ENCODE assay signal across 8 mouse cellular contexts in genomic region chr1:161968589-161969407, GRCm38 (mm10). TPM values are rescaled to one million over a fixed set of nuclear protein-coding genes. Genes with fewer than 3 reads are reported as not detected.
DNase-seq lines count a peak whose midpoint lies in the region; ATAC-seq and TF ChIP-seq lines count a peak whose summit lies in the region.

Gene Pigc, plus strand, starts transcription at chr1:161969186.

- no peaks in the 10 kb centered on the region for H3K27me3 ChIP-seq in embryonic facial prominence, embryonic 13.5 days
- no peaks in the 10 kb centered on the region for H3K27me3 ChIP-seq in kidney, adult 2 months (replicated peaks; ENCODE audit: control insufficient read depth, insufficient read depth, low read length)
- no peaks in the 10 kb centered on the region for H3K27me3 ChIP-seq in limb, embryonic 12.5 days
- H3K27me3 ChIP-seq in midbrain, embryonic 15.5 days (replicated peaks): no peaks in the 10 kb centered on the region; the same call in 1 of the 2 replicates
- peaks cover 1% of the 10 kb centered on the region; the same call in 1 of the 2 replicates for H3K27me3 ChIP-seq in spleen, adult 2 months (ENCODE audit: control insufficient read depth, insufficient read depth, low read length)

- H3K4me1 ChIP-seq in embryonic facial prominence, embryonic 13.5 days: peaks cover 21% of the 10 kb centered on the region
- no peaks in the 10 kb centered on the region; the same call in 1 of the 2 replicates for H3K4me1 ChIP-seq in kidney, adult 2 months (ENCODE audit: control insufficient read depth, insufficient read depth, low read length)
- peaks cover 24% of the 10 kb centered on the region for H3K4me1 ChIP-seq in limb, embryonic 12.5 days (replicated peaks)
- peaks cover 17% of the 10 kb centered on the region for H3K4me1 ChIP-seq in midbrain, embryonic 15.5 days
- no peaks in the 10 kb centered on the region for H3K4me1 ChIP-seq in spleen, adult 2 months (ENCODE audit: control insufficient read depth, insufficient read depth, insufficient read length)

- H3K4me3 ChIP-seq in embryonic facial prominence, embryonic 13.5 days: peak within 1 kb of the TSS; percentile 68
- peak within 1 kb of the TSS; percentile 88 for H3K4me3 ChIP-seq in kidney, adult 2 months (ENCODE audit: insufficient read depth, low read depth, low read length)
- peak within 1 kb of the TSS; percentile 69 for H3K4me3 ChIP-seq in limb, embryonic 12.5 days (replicated peaks)
- peak within 1 kb of the TSS; percentile 81 for H3K4me3 ChIP-seq in midbrain, embryonic 15.5 days
- H3K4me3 ChIP-seq in spleen, adult 2 months (ENCODE audit: extremely low read depth, insufficient read depth, insufficient read length): peak within 1 kb of the TSS; percentile 96

- peak within 1 kb of the TSS; percentile 85 for H3K9ac ChIP-seq in embryonic facial prominence, embryonic 13.5 days
- peak within 1 kb of the TSS; percentile 80 for H3K9ac ChIP-seq in limb, embryonic 12.5 days (replicated peaks)
- peak within 1 kb of the TSS; percentile 67 for H3K9ac ChIP-seq in midbrain, embryonic 15.5 days

- WGBS in embryonic facial prominence, embryonic 13.5 days: 3% methylated on average over 38 of the region's 38 CpGs
- 2% methylated on average over 38 of the region's 38 CpGs for WGBS in kidney, adult 2 months
- 4% methylated on average over 38 of the region's 38 CpGs for WGBS in limb, embryonic 12.5 days
- 4% methylated on average over 38 of the region's 38 CpGs for WGBS in midbrain, embryonic 15.5 days
- 5% methylated on average over 38 of the region's 38 CpGs for WGBS in spleen, adult 2 months

- H3K27ac ChIP-seq in embryonic facial prominence, embryonic 13.5 days: peak within 1 kb of the TSS; percentile 80
- H3K27ac ChIP-seq in kidney, adult 2 months (ENCODE audit: insufficient read depth, low read depth, low read length): peak within 1 kb of the TSS; percentile 44; the same call in 1 of the 2 replicates
- H3K27ac ChIP-seq in limb, embryonic 12.5 days: peak within 1 kb of the TSS; percentile 88
- peak within 1 kb of the TSS; percentile 81 for H3K27ac ChIP-seq in midbrain, embryonic 15.5 days
- H3K27ac ChIP-seq in spleen, adult 2 months (ENCODE audit: insufficient read depth, low read length): peak within 1 kb of the TSS; percentile 83

- peak; percentile 95 for DNase-seq in 3134 (ENCODE audit: extremely low read depth, insufficient read length, low spot score)
- DNase-seq in adrenal gland, postnatal 36 days: peak; percentile 94 to 96
- peak; percentile 96 for DNase-seq in heart, adult 18-20 months
- peak; percentile 97 for DNase-seq in kidney, adult 2 months
- DNase-seq in spleen, adult 2 months (ENCODE audit: low read depth in 1 of 2, low spot score in 2 of 2): peak; percentile 71 to 79

- H3K36me3 ChIP-seq in embryonic facial prominence, embryonic 13.5 days: peaks cover 13% of the 10 kb centered on the region
- H3K36me3 ChIP-seq in kidney, adult 2 months (ENCODE audit: control insufficient read depth, insufficient read depth, low read length): no peaks in the 10 kb centered on the region
- peaks cover 13% of the 10 kb centered on the region for H3K36me3 ChIP-seq in limb, embryonic 12.5 days
- no peaks in the 10 kb centered on the region for H3K36me3 ChIP-seq in midbrain, embryonic 15.5 days (replicated peaks)
- no peaks in the 10 kb centered on the region for H3K36me3 ChIP-seq in spleen, adult 2 months (ENCODE audit: control insufficient read depth, insufficient read depth, low read length)

- peak; percentile 91 for ATAC-seq in embryonic facial prominence, embryonic 13.5 days (ENCODE audit: insufficient number of reproducible peaks, insufficient read depth, low FRiP score, low TSS enrichment, low read depth)
- ATAC-seq in limb, embryonic 12.5 days (ENCODE audit: insufficient number of reproducible peaks, insufficient read depth, low FRiP score, low TSS enrichment, low read depth): peak; percentile 95
- peak; percentile 100 for ATAC-seq in midbrain, embryonic 15.5 days (replicated peaks)

- TF ChIP-seq CTCF in kidney, adult 2 months (conservative IDR thresholded peaks at IDR 0.05; ENCODE audit: insufficient read depth, insufficient read length, low read depth, low read length): peak; percentile 90
- peak; percentile 59; the same call in 1 of the 2 replicates for TF ChIP-seq CTCF in spleen, adult 2 months (IDR thresholded peaks at IDR 0.05; ENCODE audit: extremely low read depth, insufficient read depth, insufficient read length, insufficient replicate concordance)

- H3K4me2 ChIP-seq in embryonic facial prominence, embryonic 13.5 days: peak within 1 kb of the TSS; percentile 69
- H3K4me2 ChIP-seq in limb, embryonic 12.5 days: peak within 1 kb of the TSS; percentile 63
- H3K4me2 ChIP-seq in midbrain, embryonic 15.5 days: peak within 1 kb of the TSS; percentile 67

- no peak for TF ChIP-seq POLR2A in kidney, adult 2 months (IDR thresholded peaks at IDR 0.05; ENCODE audit: low read depth, low read length)
- TF ChIP-seq POLR2A in spleen, adult 2 months (IDR thresholded peaks at IDR 0.05; ENCODE audit: low read depth, low read length): peak; percentile 39

- no peaks in the 10 kb centered on the region for H3K9me3 ChIP-seq in embryonic facial prominence, embryonic 13.5 days
- H3K9me3 ChIP-seq in limb, embryonic 12.5 days: no peaks in the 10 kb centered on the region
- H3K9me3 ChIP-seq in midbrain, embryonic 15.5 days: no peaks in the 10 kb centered on the region

RNA-seq across cellular contexts. Expression of gene Pigc, which starts in this region (rescaled TPM):
- 10 to 100 TPM; 18.9 to 24.0 TPM for total RNA-seq in adrenal gland, postnatal 36 days (2021)
- polyA plus RNA-seq in embryonic facial prominence, embryonic 13.5 days (2015; fragmentation: Nextera tagmentation; extraction: Ambion mirVana): 50.4 and 51.4 TPM in 2 replicates
- 10 to 100 TPM in 1 of 2 experiments, 1 to 10 TPM in 1; 8.9 to 11.6 TPM for total RNA-seq in heart, adult 18-20 months (2021)
- 15.6 and 16.6 TPM in 2 replicates for polyA plus RNA-seq in kidney, adult 2 months (2012; rRNA removed)
- 43.2 and 45.9 TPM in 2 replicates for polyA plus RNA-seq in limb, embryonic 12.5 days (2016; fragmentation: Nextera tagmentation; extraction: Ambion mirVana)
- polyA plus RNA-seq in midbrain, embryonic 15.5 days (2015; fragmentation: Nextera tagmentation; extraction: Ambion mirVana): 35.1 and 38.2 TPM in 2 replicates
- polyA plus RNA-seq in spleen, adult 2 months (2012; rRNA removed): 10.2 and 10.7 TPM in 2 replicates

Comparison
In these comparisons a context has a peak if more than half of its experiments do, and no peak if none do; other contexts are left out.
1. Peak in every context shown above with its lines: DNase-seq, ATAC-seq, H3K4me3 ChIP-seq and H3K27ac ChIP-seq.